Mouse (Mus musculus) liver, embryonic 13.5 days (tissue): ENCODE measurements around the gene Fpgs. TPM values are rescaled to one million over a fixed set of nuclear protein-coding genes. Genes with fewer than 3 reads are reported as not detected.

Source experiments
- ATAC-seq: fragments of 200-750 bp; cut with Nextera tagmentation; 2 replicates; pipeline ENCODE4 v1.8.0; 2017; ENCODE audit warnings: low read depth, mild to moderate bottlenecking, moderate number of reproducible peaks, moderate library complexity
- DNase-seq: peaks from one replicate; pipeline ENCODE4 v3.0.0; 2022
- H3K27ac ChIP-seq: fragments of 300-500 bp; sonication (generic); 2 replicates; pipeline ENCODE4 v1.5.1; 2015; ENCODE audit warnings: moderate library complexity, mild to moderate bottlenecking, inconsistent platforms
- H3K27me3 ChIP-seq: fragments of 300-500 bp; sonication (generic); 2 replicates; pipeline ENCODE4 v1.6.1; 2015; ENCODE audit warnings: mild to moderate bottlenecking, inconsistent platforms
- H3K36me3 ChIP-seq: fragments of 300-500 bp; sonication (generic); 2 replicates; pipeline ENCODE4 v1.6.1; 2015; ENCODE audit warnings: mild to moderate bottlenecking, inconsistent platforms
- H3K4me1 ChIP-seq: fragments of 300-500 bp; sonication (generic); replicated peaks from 2 replicates; pipeline ENCODE4 v1.6.1; 2015; ENCODE audit warnings: inconsistent platforms
- H3K4me2 ChIP-seq: fragments of 300-500 bp; sonication (generic); 2 replicates; pipeline ENCODE4 v1.6.1; 2015; ENCODE audit warnings: inconsistent platforms, mild to moderate bottlenecking, moderate library complexity
- H3K4me3 ChIP-seq: fragments of 300-500 bp; sonication (generic); replicated peaks from 2 replicates; pipeline ENCODE4 v1.5.1; 2015; ENCODE audit warnings: mild to moderate bottlenecking, inconsistent platforms
- H3K9ac ChIP-seq: fragments of 300-500 bp; sonication (generic); 2 replicates; pipeline ENCODE4 v1.6.1; 2015; ENCODE audit warnings: mild to moderate bottlenecking, inconsistent platforms
- H3K9me3 ChIP-seq: fragments of 300-500 bp; sonication (generic); replicated peaks from 2 replicates; pipeline ENCODE4 v1.6.1; 2016; ENCODE audit warnings: inconsistent platforms
- WGBS: fragments of 180-500 bp; shearing (Covaris S2); methylation state at CpG from one replicate; pipeline ENCODE4 v1.1.7; 2015; ENCODE audit not compliant: insufficient replicate concordance; 5-methylcytosine and 5-hydroxymethylcytosine counted together
- polyA plus RNA-seq: library from polyadenylated mRNA; unstranded; fragments of >200 nt; fragmentation: Nextera tagmentation; extraction: Ambion mirVana; gene quantifications from 2 replicates; pipeline ENCODE4 v1.2.1, GENCODE M21; 2015

Gene Fpgs
- polyA plus RNA-seq, 1 experiment from 2014 or later, result 31.1 TPM

GRCm38 (mm10) chr2:32739311-32739710 is 35.4 kb upstream of the Fpgs start:
- no peak overlapping the region for H3K27ac ChIP-seq
- H3K4me1 ChIP-seq, result peaks cover 30% of the 10 kb centered on the region
- ATAC-seq, result no peak
- H3K27me3 ChIP-seq, result peaks cover 28% of the 10 kb centered on the region
- H3K9ac ChIP-seq, result no peak overlapping the region
- no peaks in the 10 kb centered on the region for H3K36me3 ChIP-seq
- 64% methylated on average over 4 of the region's 4 CpGs for WGBS
- no peak overlapping the region for H3K4me3 ChIP-seq
- no peak for DNase-seq
- no peaks in the 10 kb centered on the region for H3K9me3 ChIP-seq
- no peak overlapping the region for H3K4me2 ChIP-seq

GRCm38 (mm10) chr2:32737008-32737407 is 33.1 kb upstream of the Fpgs start:
- WGBS, result 36% methylated on average over 6 of the region's 6 CpGs
- H3K4me2 ChIP-seq, result no peak overlapping the region
- no peak for ATAC-seq
- peaks cover 21% of the 10 kb centered on the region for H3K27me3 ChIP-seq
- H3K9ac ChIP-seq, result no peak overlapping the region
- no peaks in the 10 kb centered on the region for H3K9me3 ChIP-seq
- H3K4me1 ChIP-seq, result peaks cover 35% of the 10 kb centered on the region
- H3K36me3 ChIP-seq, result no peaks in the 10 kb centered on the region
- no peak overlapping the region for H3K27ac ChIP-seq
- DNase-seq, result no peak
- H3K4me3 ChIP-seq, result no peak overlapping the region

- no peak overlapping the region for H3K4me2 ChIP-seq
- 37% methylated on average over 3 of the region's 3 CpGs for WGBS
- no peak for DNase-seq
- H3K4me3 ChIP-seq, result no peak overlapping the region
- H3K27me3 ChIP-seq, result peaks cover 15% of the 10 kb centered on the region
- no peak for ATAC-seq
- no peaks in the 10 kb centered on the region for H3K36me3 ChIP-seq
- no peaks in the 10 kb centered on the region for H3K9me3 ChIP-seq
- H3K9ac ChIP-seq, result no peak overlapping the region
- H3K27ac ChIP-seq, result no peak overlapping the region
- peaks cover 29% of the 10 kb centered on the region for H3K4me1 ChIP-seq
Observed at GRCm38 (mm10) chr2:32736306-32736829, 32.4 kb upstream of the Fpgs start.

- Histone ChIP-seq H3K4me1 (peaks cover 26% of the 10 kb centered on the region), H3K27ac (peak overlapping the region; percentile 34; the same call in 1 of the 2 replicates), H3K4me2 (no peak overlapping the region), H3K9me3 (no peaks in the 10 kb centered on the region), H3K4me3 (no peak overlapping the region), H3K27me3 (0 out of 2 replicates have a peak, but pooled peaks cover 3% of the 10 kb centered on the region), H3K9ac (no peak overlapping the region), H3K36me3 (no peaks in the 10 kb centered on the region)
- ATAC-seq (peak; percentile 46; the same call in 1 of the 2 replicates), DNase-seq (no peak)
- 27% methylated on average over 4 of the region's 4 CpGs for WGBS
Observed at GRCm38 (mm10) chr2:32734933-32735332, 31.0 kb upstream of the Fpgs start.

- Histone ChIP-seq H3K4me1 (peaks cover 26% of the 10 kb centered on the region), H3K27me3 (no peaks in the 10 kb centered on the region), H3K27ac (peak overlapping the region; percentile 34), H3K4me3 (no peak overlapping the region), H3K4me2 (no peak overlapping the region), H3K36me3 (no peaks in the 10 kb centered on the region), H3K9ac (no peak overlapping the region), H3K9me3 (no peaks in the 10 kb centered on the region)
- peak; percentile 39; the same call in 1 of the 2 replicates for ATAC-seq
- no peak for DNase-seq
- WGBS, result 41% methylated on average over 4 of the region's 4 CpGs
Observed at GRCm38 (mm10) chr2:32734480-32734879, 30.5 kb upstream of the Fpgs start.

GRCm38 (mm10) chr2:32732695-32733094 is 28.8 kb upstream of the Fpgs start:
- ATAC-seq (no peak), DNase-seq (no peak)
- Histone ChIP-seq H3K36me3 (no peaks in the 10 kb centered on the region), H3K9me3 (no peaks in the 10 kb centered on the region), H3K4me2 (no peak overlapping the region), H3K4me3 (no peak overlapping the region), H3K27ac (no peak overlapping the region), H3K27me3 (no peaks in the 10 kb centered on the region), H3K9ac (no peak overlapping the region), H3K4me1 (peaks cover 31% of the 10 kb centered on the region)
- 59% methylated on average over 6 of the region's 6 CpGs for WGBS

- Histone ChIP-seq H3K4me3 (no peak overlapping the region), H3K27me3 (no peaks in the 10 kb centered on the region), H3K9ac (no peak overlapping the region), H3K9me3 (no peaks in the 10 kb centered on the region), H3K4me2 (no peak overlapping the region), H3K4me1 (peaks cover 39% of the 10 kb centered on the region), H3K36me3 (no peaks in the 10 kb centered on the region), H3K27ac (no peak overlapping the region)
- WGBS, result 71% methylated on average over 4 of the region's 4 CpGs
- ATAC-seq, result no peak
- no peak for DNase-seq
Observed at GRCm38 (mm10) chr2:32731911-32732310, 28.0 kb upstream of the Fpgs start.

GRCm38 (mm10) chr2:32730854-32731253 is 26.9 kb upstream of the Fpgs start:
- DNase-seq, result no peak
- H3K36me3 ChIP-seq, result no peaks in the 10 kb centered on the region
- no peak overlapping the region for H3K9ac ChIP-seq
- peak overlapping the region; percentile 65 for H3K27ac ChIP-seq
- no peaks in the 10 kb centered on the region for H3K27me3 ChIP-seq
- no peaks in the 10 kb centered on the region for H3K9me3 ChIP-seq
- peaks cover 32% of the 10 kb centered on the region for H3K4me1 ChIP-seq
- H3K4me2 ChIP-seq, result no peak overlapping the region
- 55% methylated on average over 11 of the region's 11 CpGs for WGBS
- ATAC-seq, result no peak
- H3K4me3 ChIP-seq, result no peak overlapping the region

- no peak for DNase-seq
- ATAC-seq, result no peak
- WGBS, result 74% methylated on average over 4 of the region's 4 CpGs
- no peak overlapping the region for H3K4me2 ChIP-seq
- H3K27me3 ChIP-seq, result no peaks in the 10 kb centered on the region
- no peak overlapping the region for H3K4me3 ChIP-seq
- no peaks in the 10 kb centered on the region for H3K9me3 ChIP-seq
- H3K9ac ChIP-seq, result no peak overlapping the region
- peaks cover 22% of the 10 kb centered on the region for H3K4me1 ChIP-seq
- H3K27ac ChIP-seq, result peak overlapping the region; percentile 18; the same call in 1 of the 2 replicates
- no peaks in the 10 kb centered on the region for H3K36me3 ChIP-seq
Observed at GRCm38 (mm10) chr2:32729547-32729946, 25.6 kb upstream of the Fpgs start.

- 46% methylated on average over 7 of the region's 7 CpGs for WGBS
- Histone ChIP-seq H3K27me3 (no peaks in the 10 kb centered on the region), H3K9me3 (no peaks in the 10 kb centered on the region), H3K27ac (no peak overlapping the region), H3K4me1 (peaks cover 14% of the 10 kb centered on the region), H3K36me3 (no peaks in the 10 kb centered on the region), H3K4me2 (peak overlapping the region; percentile 50), H3K4me3 (peak overlapping the region; percentile 24), H3K9ac (peak overlapping the region; percentile 33; the same call in 1 of the 2 replicates)
- DNase-seq (no peak), ATAC-seq (no peak)
Observed at GRCm38 (mm10) chr2:32728463-32728862, 24.5 kb upstream of the Fpgs start.

- H3K4me3 ChIP-seq, result peak overlapping the region; percentile 24
- 5% methylated on average over 16 of the region's 16 CpGs for WGBS
- no peaks in the 10 kb centered on the region for H3K36me3 ChIP-seq
- no peak overlapping the region for H3K27ac ChIP-seq
- peak overlapping the region; percentile 50 for H3K4me2 ChIP-seq
- no peak overlapping the region for H3K9ac ChIP-seq
- DNase-seq, result peak; percentile 76
- H3K9me3 ChIP-seq, result no peaks in the 10 kb centered on the region
- H3K4me1 ChIP-seq, result peaks cover 14% of the 10 kb centered on the region
- no peaks in the 10 kb centered on the region for H3K27me3 ChIP-seq
- peak; percentile 85 for ATAC-seq
Observed at GRCm38 (mm10) chr2:32727435-32727834, 23.5 kb upstream of the Fpgs start.
